Mouse (Mus musculus): ENCODE results near the gene Sptbn1. TPM values are rescaled to one million over a fixed set of nuclear protein-coding genes. Genes with fewer than 3 reads are reported as not detected.
"Not testable (repeated sequence)": the region's sequence is repeated elsewhere in the genome, so short reads cannot be mapped to it uniquely, and the experiment has no call there.

The Sptbn1 gene
- polyA plus RNA-seq, 1 experiment from 2014 or later = 176 TPM

GRCm38 (mm10) chr11:30268648-30269375 lies 837 bp upstream of the Sptbn1 start:
- Histone ChIP-seq H3K9ac (peak overlapping the region; percentile 91), H3K9me3 (no peaks in the 10 kb centered on the region), H3K4me2 (peak overlapping the region; percentile 50), H3K27ac (peak overlapping the region; percentile 85), H3K4me1 (peaks cover 29% of the 10 kb centered on the region), H3K27me3 (replicated peaks) (no peaks in the 10 kb centered on the region), H3K4me3 (peak overlapping the region; percentile 75), H3K36me3 (replicated peaks) (no peaks in the 10 kb centered on the region)
- ATAC-seq (replicated peaks) = peak; percentile 48
- 4% methylated on average over 15 of the region's 15 CpGs for WGBS

GRCm38 (mm10) chr11:30267036-30267891 lies 711 bp downstream of the Sptbn1 start:
- peaks cover 36% of the 10 kb centered on the region for H3K4me1 ChIP-seq
- H3K27ac ChIP-seq = peak overlapping the region; percentile 93
- peak overlapping the region; percentile 75 for H3K4me3 ChIP-seq
- H3K9me3 ChIP-seq = no peaks in the 10 kb centered on the region
- ATAC-seq (replicated peaks) = peak; percentile 79
- H3K4me2 ChIP-seq = peak overlapping the region; percentile 63
- H3K9ac ChIP-seq = peak overlapping the region; percentile 91
- no peaks in the 10 kb centered on the region for H3K36me3 ChIP-seq (replicated peaks)
- WGBS = 0% methylated on average over 66 of the region's 69 CpGs
- no peaks in the 10 kb centered on the region for H3K27me3 ChIP-seq (replicated peaks)

GRCm38 (mm10) chr11:30266691-30267035 lies 1.3 kb downstream of the Sptbn1 start:
- Histone ChIP-seq H3K4me1 (peaks cover 39% of the 10 kb centered on the region), H3K9me3 (no peaks in the 10 kb centered on the region), H3K36me3 (replicated peaks) (no peaks in the 10 kb centered on the region), H3K4me3 (peak overlapping the region; percentile 75), H3K9ac (peak overlapping the region; percentile 91), H3K4me2 (peak overlapping the region; percentile 63), H3K27me3 (replicated peaks) (no peaks in the 10 kb centered on the region), H3K27ac (peak overlapping the region; percentile 93)
- WGBS = 3% methylated on average over 7 of the region's 7 CpGs
- ATAC-seq (replicated peaks) = peak; percentile 12

GRCm38 (mm10) chr11:30265666-30266065 lies 2.3 kb downstream of the Sptbn1 start:
- peak overlapping the region; percentile 40 for H3K9ac ChIP-seq
- 72% methylated on average over 2 of the region's 2 CpGs for WGBS
- H3K4me3 ChIP-seq = peak overlapping the region; percentile 75
- no peaks in the 10 kb centered on the region for H3K27me3 ChIP-seq (replicated peaks)
- H3K4me2 ChIP-seq = peak overlapping the region; percentile 63
- H3K27ac ChIP-seq = peak overlapping the region; percentile 40
- no peaks in the 10 kb centered on the region for H3K36me3 ChIP-seq (replicated peaks)
- no peak for ATAC-seq (replicated peaks)
- no peaks in the 10 kb centered on the region for H3K9me3 ChIP-seq
- peaks cover 43% of the 10 kb centered on the region for H3K4me1 ChIP-seq

- H3K4me2 ChIP-seq = peak overlapping the region; percentile 24
- H3K9ac ChIP-seq = no peak overlapping the region
- no peaks in the 10 kb centered on the region for H3K36me3 ChIP-seq (replicated peaks)
- no peak overlapping the region for H3K4me3 ChIP-seq
- no peak for ATAC-seq (replicated peaks)
- 84% methylated on average over 2 of the region's 2 CpGs for WGBS
- no peaks in the 10 kb centered on the region for H3K9me3 ChIP-seq
- peaks cover 34% of the 10 kb centered on the region for H3K4me1 ChIP-seq
- H3K27ac ChIP-seq = no peak overlapping the region
- H3K27me3 ChIP-seq (replicated peaks) = no peaks in the 10 kb centered on the region
Measured at GRCm38 (mm10) chr11:30263627-30264026, 4.3 kb downstream of the Sptbn1 start.

- no peaks in the 10 kb centered on the region for H3K27me3 ChIP-seq (replicated peaks)
- H3K4me1 ChIP-seq = peaks cover 15% of the 10 kb centered on the region
- no peak for ATAC-seq (replicated peaks)
- no peaks in the 10 kb centered on the region for H3K9me3 ChIP-seq
- H3K36me3 ChIP-seq (replicated peaks) = no peaks in the 10 kb centered on the region
- no peak overlapping the region for H3K4me3 ChIP-seq
- H3K27ac ChIP-seq = no peak overlapping the region
- H3K9ac ChIP-seq = no peak overlapping the region
- H3K4me2 ChIP-seq = no peak overlapping the region
- 83% methylated on average over 6 of the region's 6 CpGs for WGBS
Measured at GRCm38 (mm10) chr11:30258739-30259350, 9.1 kb downstream of the Sptbn1 start.

- H3K4me1 ChIP-seq = peaks cover 7% of the 10 kb centered on the region; the same call in 1 of the 2 replicates
- no peaks in the 10 kb centered on the region for H3K9me3 ChIP-seq
- ATAC-seq (replicated peaks) = no peak
- H3K27ac ChIP-seq = no peak overlapping the region
- H3K4me3 ChIP-seq = no peak overlapping the region
- no peak overlapping the region for H3K4me2 ChIP-seq
- H3K9ac ChIP-seq = no peak overlapping the region
- 46% methylated on average over 1 of the region's 1 CpGs for WGBS
- no peaks in the 10 kb centered on the region for H3K27me3 ChIP-seq (replicated peaks)
- H3K36me3 ChIP-seq (replicated peaks) = no peaks in the 10 kb centered on the region
Measured at GRCm38 (mm10) chr11:30257812-30258211, 10.2 kb downstream of the Sptbn1 start.

- H3K27ac ChIP-seq = no peak overlapping the region
- peaks cover 7% of the 10 kb centered on the region; the same call in 1 of the 2 replicates for H3K4me1 ChIP-seq
- ATAC-seq (replicated peaks) = no peak
- no peaks in the 10 kb centered on the region for H3K9me3 ChIP-seq
- H3K4me3 ChIP-seq = no peak overlapping the region
- no peak overlapping the region for H3K4me2 ChIP-seq
- H3K27me3 ChIP-seq (replicated peaks) = no peaks in the 10 kb centered on the region
- H3K36me3 ChIP-seq (replicated peaks) = no peaks in the 10 kb centered on the region
- no peak overlapping the region for H3K9ac ChIP-seq
Measured at GRCm38 (mm10) chr11:30257085-30257484, 10.9 kb downstream of the Sptbn1 start.

GRCm38 (mm10) chr11:30256491-30256890 lies 11.5 kb downstream of the Sptbn1 start:
- H3K27me3 ChIP-seq (replicated peaks) = no peaks in the 10 kb centered on the region
- WGBS = 71% methylated on average over 5 of the region's 5 CpGs
- no peak for ATAC-seq (replicated peaks)
- peaks cover 6% of the 10 kb centered on the region; the same call in 1 of the 2 replicates for H3K4me1 ChIP-seq
- H3K36me3 ChIP-seq (replicated peaks) = no peaks in the 10 kb centered on the region
- H3K9me3 ChIP-seq = no peaks in the 10 kb centered on the region
- H3K9ac ChIP-seq = no peak overlapping the region
- H3K4me3 ChIP-seq = no peak overlapping the region
- H3K4me2 ChIP-seq = no peak overlapping the region
- no peak overlapping the region for H3K27ac ChIP-seq

- not testable (repeated sequence) for H3K27ac ChIP-seq; H3K27me3 ChIP-seq (replicated peaks); H3K4me1 ChIP-seq; H3K9me3 ChIP-seq; H3K4me2 ChIP-seq; H3K36me3 ChIP-seq (replicated peaks); H3K9ac ChIP-seq; ATAC-seq (replicated peaks); H3K4me3 ChIP-seq
- 93% methylated on average over 3 of the region's 3 CpGs for WGBS
Measured at GRCm38 (mm10) chr11:30255211-30255610, 12.8 kb downstream of the Sptbn1 start.

- H3K4me3 ChIP-seq = no peak overlapping the region
- H3K27me3 ChIP-seq (replicated peaks) = no peaks in the 10 kb centered on the region
- 0 out of 2 replicates have a peak, but pooled peaks cover 5% of the 10 kb centered on the region for H3K4me1 ChIP-seq
- 92% methylated on average over 11 of the region's 11 CpGs for WGBS
- 0 out of 2 replicates have a peak, but pooled peaks have one; percentile 21 for ATAC-seq (replicated peaks)
- H3K36me3 ChIP-seq (replicated peaks) = no peaks in the 10 kb centered on the region
- H3K9me3 ChIP-seq = no peaks in the 10 kb centered on the region
- no peak overlapping the region for H3K27ac ChIP-seq
- no peak overlapping the region for H3K4me2 ChIP-seq
- no peak overlapping the region for H3K9ac ChIP-seq
Measured at GRCm38 (mm10) chr11:30251294-30251904, 16.6 kb downstream of the Sptbn1 start.
